Mouse (Mus musculus): Measurements from ENCODE around the gene Lzts2. TPM values are rescaled to one million over a fixed set of nuclear protein-coding genes. Genes with fewer than 3 reads are reported as not detected.
"Not testable (repeated sequence)": the region's sequence is repeated elsewhere in the genome, so short reads cannot be mapped to it uniquely, and the experiment has no call there.

The Lzts2 gene
- polyA plus RNA-seq, 1 experiment = 11.2 TPM

DNA sequence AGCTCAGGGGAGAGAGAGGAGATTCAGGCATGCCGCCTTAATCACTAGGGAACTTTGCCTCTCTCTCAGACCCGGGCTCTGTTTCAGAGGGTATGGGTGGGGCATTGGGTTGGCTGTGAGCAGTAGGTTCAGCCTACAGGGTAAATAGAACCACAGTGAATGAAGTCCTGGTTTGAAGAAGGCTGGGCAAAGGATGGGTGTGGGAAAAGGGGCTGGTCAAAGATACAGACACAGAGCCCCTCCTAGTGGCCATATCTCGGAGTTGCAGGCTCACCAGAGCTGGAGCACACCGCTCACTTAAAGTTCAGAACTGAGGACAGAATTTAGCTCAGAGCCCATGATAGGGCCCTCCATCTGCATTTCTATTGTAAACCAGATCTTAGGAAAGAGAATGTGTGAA, 17.6 kb downstream of the Lzts2 start:
- Histone ChIP-seq H3K27ac (ENCODE audit: control insufficient read depth, insufficient read depth, low read depth, low read length, poor library complexity) (no peak overlapping the region), H3K4me3 (replicated peaks; ENCODE audit: control insufficient read depth, low read depth, low read length) (no peak overlapping the region), H3K4me1 (ENCODE audit: control insufficient read depth, insufficient read depth, low read length) (no peaks in the 10 kb centered on the region)
- 29% methylated on average over 4 of the region's 4 CpGs for WGBS
- TF ChIP-seq CTCF (IDR thresholded peaks at IDR 0.05; ENCODE audit: control insufficient read depth, insufficient read depth, low read length) = peak; percentile 80
- no peak for TF ChIP-seq POLR2A (IDR thresholded peaks at IDR 0.05; ENCODE audit: borderline replicate concordance, control insufficient read depth, low read depth, low read length)

DNA sequence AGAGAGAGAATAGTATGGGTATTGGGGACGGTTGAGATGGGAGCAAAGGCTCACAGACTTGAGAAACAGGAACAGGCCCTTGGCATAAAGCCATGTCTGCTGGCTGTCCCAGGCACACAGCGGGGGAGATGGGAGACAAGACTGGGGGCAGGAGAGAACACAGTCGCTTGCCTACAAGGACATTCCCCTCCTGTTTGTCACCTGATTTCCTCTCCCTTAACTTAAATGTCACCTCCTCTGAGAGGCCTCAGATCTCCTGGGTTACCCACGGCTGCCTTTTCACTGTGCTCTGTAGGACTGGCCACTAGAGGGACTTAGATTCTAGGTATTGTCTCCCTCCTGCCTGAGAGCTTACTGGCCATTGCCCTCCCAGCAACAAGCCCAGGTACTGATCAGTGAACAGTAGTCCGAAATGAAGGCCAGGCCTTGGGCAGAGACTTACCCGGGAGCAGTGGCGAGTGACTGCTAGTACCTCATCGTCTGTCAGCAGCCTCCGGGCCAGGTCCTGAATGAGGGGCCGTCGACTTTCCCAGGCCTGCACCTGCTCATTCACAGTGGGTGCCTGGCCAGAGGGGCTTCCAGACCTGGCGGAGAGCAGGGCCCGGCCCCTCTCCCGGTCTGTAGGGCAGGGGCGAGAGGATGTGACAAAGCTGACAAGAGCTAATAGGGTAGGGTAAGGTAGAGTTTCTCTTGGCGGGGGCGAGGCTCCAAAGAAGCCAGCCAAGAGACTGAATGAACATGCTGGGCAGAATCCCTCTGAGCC, 18.5 kb downstream of the Lzts2 start:
- Histone ChIP-seq H3K4me3 (replicated peaks; ENCODE audit: control insufficient read depth, low read depth, low read length) (no peak overlapping the region), H3K4me1 (ENCODE audit: control insufficient read depth, insufficient read depth, low read length) (no peaks in the 10 kb centered on the region), H3K27ac (ENCODE audit: control insufficient read depth, insufficient read depth, low read depth, low read length, poor library complexity) (no peak overlapping the region; the same call in 1 of the 2 replicates)
- TF ChIP-seq POLR2A (IDR thresholded peaks at IDR 0.05; ENCODE audit: borderline replicate concordance, control insufficient read depth, low read depth, low read length) (no peak), CTCF (IDR thresholded peaks at IDR 0.05; ENCODE audit: control insufficient read depth, insufficient read depth, low read length) (no peak)
- WGBS = 55% methylated on average over 17 of the region's 17 CpGs

DNA sequence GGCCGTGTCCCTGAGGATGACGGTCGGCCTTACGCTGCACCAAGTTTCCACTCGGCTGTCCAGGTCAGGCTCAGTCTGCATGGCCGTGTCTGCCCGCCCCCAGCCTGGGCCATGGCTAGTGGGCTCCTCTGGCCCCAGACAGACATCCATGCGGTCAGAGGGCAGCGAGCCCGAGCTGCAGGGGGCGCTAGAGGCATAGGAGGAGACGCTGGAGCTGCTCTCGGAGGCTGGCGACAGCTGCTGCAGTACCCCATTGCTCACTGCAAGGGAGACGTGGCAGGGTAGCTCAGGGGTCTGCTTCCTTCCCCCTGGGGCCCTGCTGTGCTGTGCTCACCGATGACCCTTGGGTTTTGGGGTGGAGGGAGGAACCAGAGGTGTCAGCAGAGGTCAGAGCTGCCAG, 22.7 kb downstream of the Lzts2 start:
- WGBS = 44% methylated on average over 16 of the region's 16 CpGs

DNA sequence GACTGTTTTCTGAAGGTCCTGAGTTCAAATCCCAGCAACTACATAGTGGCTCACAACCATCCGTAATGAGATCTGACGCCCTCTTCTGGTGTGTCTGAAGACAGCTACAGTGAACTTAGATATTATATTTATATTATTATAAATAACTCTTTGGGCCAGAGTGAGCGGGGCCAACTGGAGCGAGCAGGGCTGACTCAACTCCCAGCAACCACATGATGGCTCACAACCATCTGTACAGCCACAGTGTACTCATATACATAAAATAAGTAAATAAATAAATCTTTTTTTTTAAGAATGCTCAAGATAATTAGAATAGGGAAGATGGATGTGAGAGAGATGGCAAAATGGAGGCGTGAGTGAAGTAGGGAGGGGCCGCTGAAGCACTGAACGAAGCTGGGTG, 24.0 kb downstream of the Lzts2 start:
- not testable (repeated sequence) for H3K4me3 ChIP-seq (replicated peaks; ENCODE audit: control insufficient read depth, low read depth, low read length); H3K4me1 ChIP-seq (ENCODE audit: control insufficient read depth, insufficient read depth, low read length); H3K27ac ChIP-seq (ENCODE audit: control insufficient read depth, insufficient read depth, low read depth, low read length, poor library complexity)
- WGBS = 83% methylated on average over 7 of the region's 7 CpGs

More for the DNA sequence above, 22.7 kb downstream of the Lzts2 start:
- peak; percentile 63 for TF ChIP-seq CTCF (IDR thresholded peaks at IDR 0.05; ENCODE audit: control insufficient read depth, insufficient read depth, low read length)
- no peak for TF ChIP-seq POLR2A (IDR thresholded peaks at IDR 0.05; ENCODE audit: borderline replicate concordance, control insufficient read depth, low read depth, low read length)
- Histone ChIP-seq H3K4me1 (ENCODE audit: control insufficient read depth, insufficient read depth, low read length) (no peaks in the 10 kb centered on the region), H3K27ac (ENCODE audit: control insufficient read depth, insufficient read depth, low read depth, low read length, poor library complexity) (no peak overlapping the region), H3K4me3 (replicated peaks; ENCODE audit: control insufficient read depth, low read depth, low read length) (no peak overlapping the region)

DNA sequence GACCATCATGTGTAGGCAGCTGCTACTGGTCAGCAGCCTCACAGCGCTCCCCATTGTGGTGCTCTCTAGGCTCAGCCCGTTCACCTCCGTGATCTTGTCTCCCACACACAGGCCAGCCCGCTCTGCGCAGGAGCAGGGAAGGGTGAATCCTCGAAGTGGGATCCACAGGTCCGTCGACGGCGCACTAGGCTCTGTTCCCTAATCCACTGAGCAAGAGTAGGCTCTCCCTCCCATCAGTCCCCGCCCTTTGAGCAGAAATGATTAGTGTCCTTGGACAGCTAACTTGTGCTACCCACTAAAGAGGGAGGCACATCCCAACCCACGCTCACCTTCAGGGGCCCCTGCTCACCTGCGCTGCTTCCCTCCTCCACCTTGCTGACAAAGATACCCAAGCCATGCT, 26.0 kb downstream of the Lzts2 start:
- WGBS = 71% methylated on average over 13 of the region's 13 CpGs
- H3K4me1 ChIP-seq (ENCODE audit: control insufficient read depth, insufficient read depth, low read length) = no peaks in the 10 kb centered on the region
- H3K27ac ChIP-seq (ENCODE audit: control insufficient read depth, insufficient read depth, low read depth, low read length, poor library complexity) = no peak overlapping the region
- TF ChIP-seq POLR2A (IDR thresholded peaks at IDR 0.05; ENCODE audit: borderline replicate concordance, control insufficient read depth, low read depth, low read length) (no peak), CTCF (IDR thresholded peaks at IDR 0.05; ENCODE audit: control insufficient read depth, insufficient read depth, low read length) (no peak)
- H3K4me3 ChIP-seq (replicated peaks; ENCODE audit: control insufficient read depth, low read depth, low read length) = no peak overlapping the region

DNA sequence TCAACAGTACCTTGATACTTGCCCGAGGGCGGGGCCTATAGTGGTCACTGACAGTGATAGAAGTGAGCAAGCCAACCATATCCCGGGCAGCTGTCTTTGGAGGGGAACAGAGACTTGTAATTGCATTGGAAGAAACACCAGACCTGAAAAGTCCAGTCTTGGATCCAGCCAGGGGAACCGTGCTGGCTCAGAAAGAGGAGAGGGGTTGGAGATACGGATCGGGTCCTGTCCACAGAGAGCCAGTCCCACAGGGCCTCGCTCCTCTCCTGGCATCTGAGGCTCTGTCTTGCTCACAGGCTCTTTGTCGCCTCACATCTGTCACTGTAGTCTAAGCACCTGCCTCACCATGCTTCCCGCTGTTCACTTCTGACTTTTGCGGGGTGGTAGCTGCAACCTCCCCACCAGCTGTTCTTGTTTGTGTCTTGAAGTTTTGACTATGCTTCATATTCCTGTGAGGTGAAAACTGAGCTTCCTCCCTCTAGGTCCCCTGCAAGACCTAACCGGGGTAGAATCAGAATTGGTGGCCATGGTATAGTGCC, 30.2 kb downstream of the Lzts2 start:
- peaks cover 3% of the 10 kb centered on the region for H3K4me1 ChIP-seq (ENCODE audit: control insufficient read depth, insufficient read depth, low read length)
- 70% methylated on average over 11 of the region's 11 CpGs for WGBS
- no peak overlapping the region for H3K27ac ChIP-seq (ENCODE audit: control insufficient read depth, insufficient read depth, low read depth, low read length, poor library complexity)
- TF ChIP-seq CTCF (IDR thresholded peaks at IDR 0.05; ENCODE audit: control insufficient read depth, insufficient read depth, low read length) (no peak), POLR2A (IDR thresholded peaks at IDR 0.05; ENCODE audit: borderline replicate concordance, control insufficient read depth, low read depth, low read length) (no peak)
- H3K4me3 ChIP-seq (replicated peaks; ENCODE audit: control insufficient read depth, low read depth, low read length) = no peak overlapping the region

DNA sequence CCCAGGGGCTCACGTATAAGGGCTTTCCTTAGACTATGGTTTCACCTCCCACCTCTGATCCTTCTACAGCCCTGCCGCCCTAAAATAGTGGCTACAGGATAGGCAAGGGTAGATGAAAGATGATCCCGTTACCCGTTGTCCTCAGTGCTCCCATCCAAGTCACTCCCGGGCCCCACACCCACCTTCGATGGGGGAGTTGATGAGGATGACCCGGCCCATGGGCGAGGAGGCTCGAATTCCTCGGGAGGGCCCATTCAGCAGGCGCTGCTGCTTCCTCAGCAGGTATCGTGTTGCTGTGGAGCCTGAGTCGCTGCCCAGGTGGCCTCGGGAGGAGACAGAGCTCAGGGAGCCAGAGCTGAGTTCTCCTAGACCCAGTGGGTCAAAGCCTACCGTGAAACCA, 31.0 kb downstream of the Lzts2 start:
- TF ChIP-seq CTCF (IDR thresholded peaks at IDR 0.05; ENCODE audit: control insufficient read depth, insufficient read depth, low read length) = no peak
- no peak for TF ChIP-seq POLR2A (IDR thresholded peaks at IDR 0.05; ENCODE audit: borderline replicate concordance, control insufficient read depth, low read depth, low read length)
- no peak overlapping the region for H3K27ac ChIP-seq (ENCODE audit: control insufficient read depth, insufficient read depth, low read depth, low read length, poor library complexity)
- H3K4me1 ChIP-seq (ENCODE audit: control insufficient read depth, insufficient read depth, low read length) = peaks cover 3% of the 10 kb centered on the region
- 61% methylated on average over 15 of the region's 15 CpGs for WGBS
- H3K4me3 ChIP-seq (replicated peaks; ENCODE audit: control insufficient read depth, low read depth, low read length) = no peak overlapping the region

DNA sequence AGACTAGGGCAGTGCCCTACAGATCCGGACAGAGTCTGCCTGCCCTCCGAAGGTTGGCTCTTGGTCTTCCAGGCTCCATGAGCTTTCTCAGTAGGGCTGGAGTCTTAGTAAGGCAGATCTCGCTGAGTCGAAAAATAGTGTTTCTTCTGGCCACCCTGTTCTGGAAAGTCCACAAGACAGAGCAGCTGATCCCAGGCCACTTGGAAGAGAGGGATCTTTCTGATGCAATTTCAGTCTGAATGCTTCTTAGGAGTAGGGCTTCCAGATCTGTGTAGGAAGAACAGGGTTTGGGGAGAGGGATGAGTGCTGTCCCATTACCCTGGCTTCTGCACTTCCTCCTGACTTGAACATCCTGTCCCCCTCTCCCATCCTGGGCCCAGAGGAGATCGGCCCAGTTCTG, 31.4 kb downstream of the Lzts2 start, which contains the start of gene Pdzd7:
Gene Pdzd7, minus strand, starts transcription at position 67 of the 400 bp plus-strand sequence.
- Histone ChIP-seq H3K27ac (ENCODE audit: control insufficient read depth, insufficient read depth, low read depth, low read length, poor library complexity) (no peak within 1 kb of the TSS), H3K4me1 (ENCODE audit: control insufficient read depth, insufficient read depth, low read length) (peaks cover 3% of the 10 kb centered on the region), H3K4me3 (replicated peaks; ENCODE audit: control insufficient read depth, low read depth, low read length) (no peak within 1 kb of the TSS)
- no peak for TF ChIP-seq POLR2A (IDR thresholded peaks at IDR 0.05; ENCODE audit: borderline replicate concordance, control insufficient read depth, low read depth, low read length)
- no peak for TF ChIP-seq CTCF (IDR thresholded peaks at IDR 0.05; ENCODE audit: control insufficient read depth, insufficient read depth, low read length)
- 65% methylated on average over 5 of the region's 5 CpGs for WGBS
